Mouse (Mus musculus) erythroblast, embryonic 14.5 days (primary cell): ENCODE data around the gene Kri1. TPM values are rescaled to one million over a fixed set of nuclear protein-coding genes. Genes with fewer than 3 reads are reported as not detected.
A peak's percentile ranks its signal among the peaks of the same experiment; 100 is the strongest.

Experiments
- H3K27me3 ChIP-seq: 2 replicates; pipeline ENCODE4 v1.6.1; 2012; ENCODE audit warnings: inconsistent platforms; ENCODE audit not compliant: control insufficient read depth
- H3K36me3 ChIP-seq: 2 replicates; pipeline ENCODE4 v1.6.1; 2012; ENCODE audit warnings: mild to moderate bottlenecking, inconsistent platforms; ENCODE audit not compliant: control insufficient read depth
- H3K4me1 ChIP-seq: 2 replicates; pipeline ENCODE4 v1.6.1; 2012; ENCODE audit warnings: inconsistent platforms; ENCODE audit not compliant: control insufficient read depth
- H3K4me3 ChIP-seq: replicated peaks from 2 replicates; pipeline ENCODE3; 2012; ENCODE audit warnings: moderate library complexity, mild to moderate bottlenecking, inconsistent platforms
- H3K9me3 ChIP-seq: 2 replicates; pipeline ENCODE4 v1.6.1; 2012; ENCODE audit warnings: low read length, inconsistent platforms, mixed read lengths; ENCODE audit not compliant: control insufficient read depth
- GATA1 ChIP-seq: IDR thresholded peaks from 2 replicates; pipeline ENCODE4 v1.6.1; 2012; ENCODE audit warnings: low read length, inconsistent platforms, mixed read lengths
- TAL1 ChIP-seq: IDR thresholded peaks from 3 replicates; pipeline ENCODE4 v1.6.1; 2012; ENCODE audit warnings: low read length, inconsistent platforms, mixed read lengths
- polyA plus RNA-seq: library from polyadenylated mRNA; stranded (reverse); fragments of >175 nt; gene quantifications from 2 replicates; pipeline ENCODE4 v1.2.3, GENCODE M21; 2012

The Kri1 gene
- 3.5 and 4.6 TPM in 2 replicates for polyA plus RNA-seq

GRCm38 (mm10) chr9:21287571-21288402 is at the start of gene Kri1:
Gene Kri1, minus strand, starts transcription at chr9:21287969.
- TF ChIP-seq TAL1 (no peak), GATA1 (no peak)
- peaks cover 51% of the 10 kb centered on the region for H3K4me1 ChIP-seq
- peak within 1 kb of the TSS; percentile 79 for H3K4me3 ChIP-seq
- H3K36me3 ChIP-seq = peaks cover 69% of the 10 kb centered on the region
- no peaks in the 10 kb centered on the region for H3K9me3 ChIP-seq
- H3K27me3 ChIP-seq = no peaks in the 10 kb centered on the region

- H3K27me3 ChIP-seq = no peaks in the 10 kb centered on the region
- peaks cover 4% of the 10 kb centered on the region for H3K36me3 ChIP-seq
- H3K9me3 ChIP-seq = no peaks in the 10 kb centered on the region
- TF ChIP-seq GATA1 (no peak), TAL1 (no peak)
- no peaks in the 10 kb centered on the region; the same call in none of the 2 replicates for H3K4me1 ChIP-seq
- H3K4me3 ChIP-seq = no peak overlapping the region
Measured at GRCm38 (mm10) chr9:21336491-21336890, 48.7 kb upstream of the Kri1 start.

- H3K4me1 ChIP-seq = no peaks in the 10 kb centered on the region; the same call in none of the 2 replicates
- H3K4me3 ChIP-seq = no peak overlapping the region
- no peaks in the 10 kb centered on the region for H3K27me3 ChIP-seq
- H3K36me3 ChIP-seq = no peaks in the 10 kb centered on the region; the same call in 1 of the 2 replicates
- no peaks in the 10 kb centered on the region for H3K9me3 ChIP-seq
- TF ChIP-seq GATA1 (no peak), TAL1 (no peak)
Measured at GRCm38 (mm10) chr9:21335391-21335790, 47.6 kb upstream of the Kri1 start.

- Histone ChIP-seq H3K4me3 (no peak overlapping the region), H3K27me3 (no peaks in the 10 kb centered on the region), H3K36me3 (no peaks in the 10 kb centered on the region; the same call in 1 of the 2 replicates), H3K4me1 (peaks cover 2% of the 10 kb centered on the region), H3K9me3 (no peaks in the 10 kb centered on the region)
- TF ChIP-seq TAL1 (no peak), GATA1 (no peak)
Measured at GRCm38 (mm10) chr9:21334747-21335146, 47.0 kb upstream of the Kri1 start.

- no peak overlapping the region for H3K4me3 ChIP-seq
- no peak for TF ChIP-seq TAL1
- no peak for TF ChIP-seq GATA1
- no peaks in the 10 kb centered on the region; the same call in 1 of the 2 replicates for H3K36me3 ChIP-seq
- H3K27me3 ChIP-seq = no peaks in the 10 kb centered on the region
- H3K9me3 ChIP-seq = no peaks in the 10 kb centered on the region
- peaks cover 4% of the 10 kb centered on the region for H3K4me1 ChIP-seq
Measured at GRCm38 (mm10) chr9:21333523-21333922, 45.8 kb upstream of the Kri1 start.

- TF ChIP-seq GATA1 (no peak), TAL1 (no peak)
- Histone ChIP-seq H3K4me1 (peaks cover 4% of the 10 kb centered on the region), H3K36me3 (no peaks in the 10 kb centered on the region), H3K4me3 (no peak overlapping the region), H3K9me3 (no peaks in the 10 kb centered on the region), H3K27me3 (no peaks in the 10 kb centered on the region)
Measured at GRCm38 (mm10) chr9:21332161-21333061, 44.6 kb upstream of the Kri1 start.

GRCm38 (mm10) chr9:21331365-21332140 is 43.8 kb upstream of the Kri1 start:
- Histone ChIP-seq H3K27me3 (no peaks in the 10 kb centered on the region), H3K36me3 (no peaks in the 10 kb centered on the region), H3K4me3 (no peak overlapping the region), H3K9me3 (no peaks in the 10 kb centered on the region), H3K4me1 (peaks cover 4% of the 10 kb centered on the region)
- TF ChIP-seq GATA1 (no peak), TAL1 (no peak)

- no peak for TF ChIP-seq TAL1
- TF ChIP-seq GATA1 = no peak
- Histone ChIP-seq H3K36me3 (no peaks in the 10 kb centered on the region; the same call in 1 of the 2 replicates), H3K9me3 (no peaks in the 10 kb centered on the region), H3K4me3 (no peak overlapping the region), H3K4me1 (peaks cover 6% of the 10 kb centered on the region), H3K27me3 (no peaks in the 10 kb centered on the region)
Measured at GRCm38 (mm10) chr9:21329699-21330289, 42.0 kb upstream of the Kri1 start.
